Mouse (Mus musculus): ENCODE results near the gene Rnaset2a. TPM values are rescaled to one million over a fixed set of nuclear protein-coding genes. Genes with fewer than 3 reads are reported as not detected.
"Not testable (repeated sequence)": the region's sequence is repeated elsewhere in the genome, so short reads cannot be mapped to it uniquely, and the experiment has no call there.

Gene Rnaset2a
- polyA plus RNA-seq (2012; rRNA removed) (9.8 and 13.5 TPM in 2 replicates), polyA plus RNA-seq (2014; fragmentation: Nextera tagmentation; extraction: Ambion mirVana) (14.9 and 16.2 TPM in 2 replicates)

DNA sequence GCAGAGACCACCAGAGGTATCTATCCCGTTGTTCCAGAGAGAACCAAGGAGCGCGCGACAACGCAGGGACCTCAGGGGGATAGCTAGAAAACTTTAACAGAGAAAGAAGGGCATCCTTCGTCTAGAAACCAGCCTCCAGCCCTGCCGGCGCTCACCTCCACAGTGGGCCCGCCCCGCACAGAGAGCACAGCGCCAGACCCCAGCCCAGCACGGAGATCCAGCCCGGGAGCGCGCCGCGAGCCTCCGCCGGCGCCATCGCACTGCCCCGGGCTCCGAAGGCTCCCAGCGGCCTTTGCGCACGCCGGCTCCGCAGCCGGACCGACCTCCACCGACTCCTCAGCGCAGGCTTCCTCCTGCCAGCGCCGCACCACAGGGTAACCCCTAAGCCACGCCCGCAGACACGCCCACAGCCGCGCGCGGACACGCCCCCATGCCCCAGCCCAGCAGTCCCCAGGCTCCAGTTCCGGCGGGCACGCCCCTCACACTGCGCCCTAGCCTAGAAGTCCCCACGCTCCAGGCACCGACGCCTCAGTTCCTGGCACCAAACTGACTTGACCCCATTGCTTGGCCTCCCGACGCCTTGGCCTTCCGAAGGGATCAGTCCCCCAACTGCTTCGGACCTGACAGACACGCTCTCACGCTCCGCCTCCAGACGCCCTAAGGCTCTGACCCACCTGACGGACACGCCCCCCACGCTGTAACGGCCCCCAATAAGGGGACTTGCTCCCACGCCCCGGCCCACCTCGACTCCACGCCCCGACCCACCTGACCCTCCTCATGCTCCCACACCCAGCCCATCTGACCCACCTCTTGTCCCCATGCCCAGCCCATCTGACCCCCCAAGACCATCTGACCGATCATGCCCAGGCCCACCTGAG is at the start of gene Rnaset2a, which contains the start of gene Gm49673:
Rnaset2a (minus strand) TSS at position 659 of the 878 bp plus-strand sequence.
Gm49673 (minus strand) TSS at position 350 of the 878 bp plus-strand sequence.
- not testable (repeated sequence) for H3K27ac ChIP-seq; H3K27me3 ChIP-seq (ENCODE audit: control insufficient read depth, insufficient read depth, low read length); H3K9me3 ChIP-seq (ENCODE audit: control insufficient read depth, low read length); H3K36me3 ChIP-seq (replicated peaks; ENCODE audit: control insufficient read depth, insufficient read depth, low read depth); H3K4me1 ChIP-seq (replicated peaks; ENCODE audit: control insufficient read depth in 2 of 2, insufficient read depth in 2 of 2, low read length in 1 of 2); DNase-seq (ENCODE audit: low read depth in 3 of 3, low spot score in 3 of 3)
- Histone ChIP-seq H3K4me3 (ENCODE audit: insufficient read depth in 1 of 2, low read depth in 2 of 2, low read length in 2 of 2) (peak within 1 kb of the TSS; percentile 63 to 67), H3K4me2 (ENCODE audit: low read depth) (peak within 1 kb of the TSS; percentile 67), H3K9ac (replicated peaks) (peak within 1 kb of the TSS; percentile 70)
- WGBS (ENCODE audit: insufficient replicate concordance): under 1% methylated on average over 46 of the region's 67 CpGs
- peak; percentile 98 for ATAC-seq (ENCODE audit: insufficient read depth)

DNA sequence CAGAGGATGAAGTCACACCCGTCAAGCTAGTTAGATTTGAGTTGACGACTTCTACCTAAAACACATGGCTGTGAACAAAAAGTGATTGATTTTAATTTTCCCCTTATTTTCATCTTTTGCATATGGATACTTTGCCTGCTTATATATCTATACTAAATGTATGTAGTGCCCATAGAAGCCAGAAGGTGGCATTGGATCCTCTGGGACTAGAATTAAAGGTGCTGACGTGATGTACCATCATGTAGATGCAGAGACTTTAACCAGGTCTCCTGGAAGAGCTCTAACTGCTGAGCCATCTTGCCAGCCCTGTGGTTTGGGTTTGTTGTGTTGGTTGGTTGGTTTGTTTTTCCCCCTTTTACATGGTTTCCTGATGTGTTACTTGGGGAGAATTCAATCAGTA is 49.8 kb upstream of the Rnaset2a start:
- Histone ChIP-seq H3K36me3 (replicated peaks; ENCODE audit: control insufficient read depth, insufficient read depth, low read depth) (peaks cover 5% of the 10 kb centered on the region), H3K27me3 (ENCODE audit: control insufficient read depth, insufficient read depth, low read length) (no peaks in the 10 kb centered on the region), H3K4me2 (ENCODE audit: low read depth) (no peak overlapping the region), H3K27ac (no peak overlapping the region), H3K9ac (replicated peaks) (no peak overlapping the region), H3K9me3 (ENCODE audit: control insufficient read depth, low read length) (no peaks in the 10 kb centered on the region), H3K4me3 (ENCODE audit: insufficient read depth in 1 of 2, low read depth in 2 of 2, low read length in 2 of 2) (no peak overlapping the region), H3K4me1 (replicated peaks; ENCODE audit: control insufficient read depth in 2 of 2, insufficient read depth in 2 of 2, low read length in 1 of 2) (no peaks in the 10 kb centered on the region)
- DNase-seq (ENCODE audit: low read depth in 3 of 3, low spot score in 3 of 3): no peak
- no peak for ATAC-seq (ENCODE audit: insufficient read depth)
- TF ChIP-seq CTCF (IDR thresholded peaks at IDR 0.05; ENCODE audit: low read depth) (0 out of 2 replicates have a peak, but pooled peaks have one; percentile 7), EP300 (IDR thresholded peaks at IDR 0.05; ENCODE audit: low read depth) (no peak)
- WGBS (ENCODE audit: insufficient replicate concordance): 57% methylated on average over 3 of the region's 3 CpGs

DNA sequence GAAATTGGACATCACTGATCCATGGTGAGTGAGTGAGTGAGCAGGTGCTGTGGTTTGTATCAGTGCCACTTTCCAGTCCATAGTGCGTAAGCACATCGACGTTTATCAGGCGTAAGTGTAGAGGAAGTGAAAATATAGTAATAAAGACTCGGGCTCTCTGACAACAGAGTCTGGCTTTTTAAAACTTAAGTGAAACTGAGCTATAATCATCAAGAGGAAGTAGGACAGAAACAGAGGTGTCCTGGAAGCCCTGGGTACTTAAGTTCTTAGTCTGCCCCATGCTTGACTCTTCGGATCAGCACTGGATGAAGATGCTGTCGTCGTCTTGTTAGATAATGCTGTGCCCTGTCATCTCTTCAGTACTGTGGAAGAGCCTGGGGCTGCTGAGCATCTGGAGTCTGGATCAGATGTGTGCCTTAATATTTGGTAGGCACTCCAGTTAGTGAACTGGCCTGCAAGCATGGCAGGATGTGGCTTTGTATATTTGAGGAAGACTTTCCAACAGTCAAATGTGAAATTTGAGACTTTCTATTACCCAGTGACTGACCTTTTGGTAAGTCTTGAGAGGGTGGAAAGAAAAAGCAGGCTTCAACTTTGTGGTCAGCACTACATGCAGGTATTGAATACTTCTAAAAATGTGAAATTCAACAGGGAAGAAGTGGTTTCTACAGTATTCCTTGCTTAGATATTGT is 47.9 kb upstream of the Rnaset2a start:
- Histone ChIP-seq H3K4me2 (ENCODE audit: low read depth) (no peak overlapping the region), H3K27ac (no peak overlapping the region), H3K27me3 (ENCODE audit: control insufficient read depth, insufficient read depth, low read length) (no peaks in the 10 kb centered on the region), H3K36me3 (replicated peaks; ENCODE audit: control insufficient read depth, insufficient read depth, low read depth) (peaks cover 8% of the 10 kb centered on the region), H3K4me3 (ENCODE audit: insufficient read depth in 1 of 2, low read depth in 2 of 2, low read length in 2 of 2) (no peak overlapping the region), H3K9me3 (ENCODE audit: control insufficient read depth, low read length) (no peaks in the 10 kb centered on the region), H3K4me1 (replicated peaks; ENCODE audit: control insufficient read depth in 2 of 2, insufficient read depth in 2 of 2, low read length in 1 of 2) (no peaks in the 10 kb centered on the region), H3K9ac (replicated peaks) (no peak overlapping the region)
- no peak for DNase-seq (ENCODE audit: low read depth in 3 of 3, low spot score in 3 of 3)
- TF ChIP-seq CTCF (IDR thresholded peaks at IDR 0.05; ENCODE audit: low read depth): no peak
- no peak for TF ChIP-seq EP300 (IDR thresholded peaks at IDR 0.05; ENCODE audit: low read depth)
- ATAC-seq (ENCODE audit: insufficient read depth): no peak
- WGBS (ENCODE audit: insufficient replicate concordance): 71% methylated on average over 8 of the region's 8 CpGs

DNA sequence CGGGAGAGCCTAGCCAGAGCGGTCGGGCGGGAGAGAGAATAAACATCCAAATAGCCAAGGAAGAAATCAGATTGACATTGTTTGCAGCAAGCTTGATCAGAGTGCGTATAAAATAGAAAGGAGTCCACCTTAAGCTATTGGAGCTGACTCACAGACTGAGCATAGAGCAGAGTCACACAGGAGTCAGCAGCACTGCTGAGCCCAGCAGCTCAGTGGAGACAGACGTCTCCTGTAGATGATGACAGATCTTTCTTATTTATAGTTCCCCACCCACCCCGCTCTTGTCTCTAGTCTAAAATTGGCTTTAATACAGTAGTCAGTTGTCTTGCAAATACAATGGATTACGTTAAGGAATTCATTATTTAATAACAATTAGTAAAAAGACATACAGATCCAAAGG is 45.8 kb upstream of the Rnaset2a start:
- ATAC-seq (ENCODE audit: insufficient read depth): no peak
- no peak overlapping the region for H3K4me2 ChIP-seq (ENCODE audit: low read depth)
- H3K4me1 ChIP-seq (replicated peaks; ENCODE audit: control insufficient read depth in 2 of 2, insufficient read depth in 2 of 2, low read length in 1 of 2): no peaks in the 10 kb centered on the region
- TF ChIP-seq EP300 (IDR thresholded peaks at IDR 0.05; ENCODE audit: low read depth) (no peak), CTCF (IDR thresholded peaks at IDR 0.05; ENCODE audit: low read depth) (no peak)
- H3K4me3 ChIP-seq (ENCODE audit: insufficient read depth in 1 of 2, low read depth in 2 of 2, low read length in 2 of 2): no peak overlapping the region
- H3K27me3 ChIP-seq (ENCODE audit: control insufficient read depth, insufficient read depth, low read length): no peaks in the 10 kb centered on the region
- peaks cover 13% of the 10 kb centered on the region for H3K36me3 ChIP-seq (replicated peaks; ENCODE audit: control insufficient read depth, insufficient read depth, low read depth)
- no peak for DNase-seq (ENCODE audit: low read depth in 3 of 3, low spot score in 3 of 3)
- H3K27ac ChIP-seq: no peak overlapping the region
- WGBS (ENCODE audit: insufficient replicate concordance): 84% methylated on average over 8 of the region's 8 CpGs
- H3K9me3 ChIP-seq (ENCODE audit: control insufficient read depth, low read length): no peaks in the 10 kb centered on the region
- H3K9ac ChIP-seq (replicated peaks): no peak overlapping the region

DNA sequence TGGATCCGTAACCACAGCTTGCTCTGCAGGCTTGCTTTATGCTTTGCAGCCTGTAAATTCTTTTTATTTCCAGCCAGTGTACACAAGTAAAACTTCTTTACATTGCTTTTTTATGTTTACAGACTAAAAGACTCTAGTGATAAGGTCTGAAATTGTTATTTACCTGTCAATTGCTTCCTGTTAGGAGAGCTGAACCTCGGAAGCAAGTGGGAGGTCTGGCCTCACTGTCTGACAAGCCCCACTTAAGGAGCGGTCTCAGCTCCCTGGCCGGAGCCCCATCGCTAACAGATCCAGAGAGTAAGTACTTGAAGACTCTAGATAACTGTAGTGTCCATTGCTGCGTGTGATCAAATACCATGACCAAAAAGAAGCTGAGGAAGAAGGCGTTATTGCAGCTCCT is 36.3 kb upstream of the Rnaset2a start:
- Histone ChIP-seq H3K9me3 (ENCODE audit: control insufficient read depth, low read length) (no peaks in the 10 kb centered on the region), H3K27ac (no peak overlapping the region), H3K4me1 (replicated peaks; ENCODE audit: control insufficient read depth in 2 of 2, insufficient read depth in 2 of 2, low read length in 1 of 2) (no peaks in the 10 kb centered on the region), H3K4me3 (ENCODE audit: insufficient read depth in 1 of 2, low read depth in 2 of 2, low read length in 2 of 2) (no peak overlapping the region), H3K36me3 (replicated peaks; ENCODE audit: control insufficient read depth, insufficient read depth, low read depth) (peaks cover 17% of the 10 kb centered on the region), H3K4me2 (ENCODE audit: low read depth) (no peak overlapping the region), H3K27me3 (ENCODE audit: control insufficient read depth, insufficient read depth, low read length) (no peaks in the 10 kb centered on the region), H3K9ac (replicated peaks) (no peak overlapping the region)
- no peak for TF ChIP-seq CTCF (IDR thresholded peaks at IDR 0.05; ENCODE audit: low read depth)
- no peak for TF ChIP-seq EP300 (IDR thresholded peaks at IDR 0.05; ENCODE audit: low read depth)
- ATAC-seq (ENCODE audit: insufficient read depth) (no peak), DNase-seq (ENCODE audit: low read depth in 3 of 3, low spot score in 3 of 3) (no peak)
- WGBS (ENCODE audit: insufficient replicate concordance): 80% methylated on average over 7 of the region's 7 CpGs

All from liver, embryonic 14.5 days (tissue).